Mouse (Mus musculus) intestine, embryonic 16.5 days (tissue): ENCODE results near the gene Btbd9. TPM values are rescaled to one million over a fixed set of nuclear protein-coding genes. Genes with fewer than 3 reads are reported as not detected.

Source experiments
- ATAC-seq: fragments of 200-750 bp; cut with Nextera tagmentation; 2 replicates; pipeline ENCODE4 v1.8.0; 2017; ENCODE audit warnings: moderate TSS enrichment, moderate library complexity
- H3K27ac ChIP-seq: fragments of 300-500 bp; sonication (generic); 2 replicates; pipeline ENCODE4 v1.5.1; 2014; ENCODE audit warnings: mild to moderate bottlenecking, low read length
- H3K27me3 ChIP-seq: fragments of 300-500 bp; sonication (generic); replicated peaks from 2 replicates; pipeline ENCODE4 v1.6.1; 2014; ENCODE audit warnings: low read length, control low read depth, mixed read lengths; ENCODE audit not compliant: control insufficient read depth, insufficient read depth
- H3K36me3 ChIP-seq: fragments of 300-500 bp; sonication (generic); 2 replicates; pipeline ENCODE4 v1.6.1; 2014; ENCODE audit warnings: low read length, control low read depth; ENCODE audit not compliant: control insufficient read depth, insufficient read depth
- H3K4me1 ChIP-seq: fragments of 300-500 bp; sonication (generic); 2 replicates; pipeline ENCODE4 v1.6.1; 2014; ENCODE audit warnings: low read length, control low read depth, mixed read lengths; ENCODE audit not compliant: control insufficient read depth, insufficient read depth
- H3K4me2 ChIP-seq: fragments of 300-500 bp; sonication (generic); 2 replicates; pipeline ENCODE4 v1.6.1; 2014; ENCODE audit warnings: low read depth, low read length, control low read depth
- H3K4me3 ChIP-seq: fragments of 300-500 bp; sonication (generic); 2 replicates; pipeline ENCODE4 v1.5.1; 2014; ENCODE audit warnings: mild to moderate bottlenecking, low read length
- H3K9ac ChIP-seq: fragments of 300-500 bp; sonication (generic); 2 replicates; pipeline ENCODE4 v1.6.1; 2014; ENCODE audit warnings: low read depth, low read length
- H3K9me3 ChIP-seq: fragments of 300-500 bp; sonication (generic); 2 replicates; pipeline ENCODE4 v1.6.1; 2016; ENCODE audit warnings: low read length, control low read depth; ENCODE audit not compliant: control insufficient read depth
- WGBS: fragments of 180-500 bp; shearing (Covaris S2); extraction: QIAGEN DNeasy Blood & Tissue Kit; methylation state at CpG from one replicate; pipeline ENCODE4 v1.1.7; 2014; 5-methylcytosine and 5-hydroxymethylcytosine counted together
- polyA plus RNA-seq: library from polyadenylated mRNA; unstranded; fragments of >200 nt; fragmentation: Nextera tagmentation; extraction: Ambion mirVana; gene quantifications from 2 replicates; pipeline ENCODE4 v1.2.1, GENCODE M21; 2015

The Btbd9 gene
- polyA plus RNA-seq, 1 experiment from 2014 or later = 51.6 TPM

- no peak for ATAC-seq
- H3K27me3 ChIP-seq = no peaks in the 10 kb centered on the region
- no peak overlapping the region for H3K4me3 ChIP-seq
- 0 out of 2 replicates have a peak, but pooled peaks cover 3% of the 10 kb centered on the region for H3K4me1 ChIP-seq
- no peaks in the 10 kb centered on the region for H3K9me3 ChIP-seq
- no peak overlapping the region for H3K4me2 ChIP-seq
- no peak overlapping the region for H3K9ac ChIP-seq
- WGBS = 64% methylated on average over 3 of the region's 3 CpGs
- no peak overlapping the region for H3K27ac ChIP-seq
- no peaks in the 10 kb centered on the region for H3K36me3 ChIP-seq
Measured at GRCm38 (mm10) chr17:30412991-30413390, 163.3 kb downstream of the Btbd9 start.

- no peaks in the 10 kb centered on the region for H3K27me3 ChIP-seq
- 95% methylated on average over 7 of the region's 7 CpGs for WGBS
- no peak overlapping the region for H3K9ac ChIP-seq
- H3K27ac ChIP-seq = no peak overlapping the region
- H3K9me3 ChIP-seq = no peaks in the 10 kb centered on the region
- ATAC-seq = no peak
- no peaks in the 10 kb centered on the region for H3K4me1 ChIP-seq
- no peak overlapping the region for H3K4me2 ChIP-seq
- H3K36me3 ChIP-seq = no peaks in the 10 kb centered on the region
- H3K4me3 ChIP-seq = no peak overlapping the region
Measured at GRCm38 (mm10) chr17:30406002-30406401, 170.3 kb downstream of the Btbd9 start.

GRCm38 (mm10) chr17:30402871-30403270, 173.4 kb downstream of the Btbd9 start:
- H3K4me3 ChIP-seq = no peak overlapping the region
- no peak overlapping the region for H3K9ac ChIP-seq
- no peak overlapping the region for H3K4me2 ChIP-seq
- ATAC-seq = no peak
- WGBS = 90% methylated on average over 3 of the region's 3 CpGs
- no peak overlapping the region for H3K27ac ChIP-seq
- no peaks in the 10 kb centered on the region for H3K36me3 ChIP-seq
- no peaks in the 10 kb centered on the region for H3K27me3 ChIP-seq
- no peaks in the 10 kb centered on the region for H3K9me3 ChIP-seq
- no peaks in the 10 kb centered on the region for H3K4me1 ChIP-seq

GRCm38 (mm10) chr17:30395261-30395660, 181.0 kb downstream of the Btbd9 start:
- no peak for ATAC-seq
- no peak overlapping the region for H3K27ac ChIP-seq
- no peak overlapping the region for H3K4me3 ChIP-seq
- no peak overlapping the region for H3K4me2 ChIP-seq
- H3K4me1 ChIP-seq = no peaks in the 10 kb centered on the region
- H3K9me3 ChIP-seq = no peaks in the 10 kb centered on the region
- H3K9ac ChIP-seq = no peak overlapping the region
- H3K36me3 ChIP-seq = no peaks in the 10 kb centered on the region
- 82% methylated on average over 4 of the region's 4 CpGs for WGBS
- H3K27me3 ChIP-seq = no peaks in the 10 kb centered on the region

- no peak overlapping the region for H3K4me3 ChIP-seq
- no peak overlapping the region for H3K27ac ChIP-seq
- WGBS = 85% methylated on average over 4 of the region's 4 CpGs
- no peak overlapping the region for H3K4me2 ChIP-seq
- H3K27me3 ChIP-seq = no peaks in the 10 kb centered on the region
- no peaks in the 10 kb centered on the region for H3K9me3 ChIP-seq
- H3K4me1 ChIP-seq = no peaks in the 10 kb centered on the region
- no peaks in the 10 kb centered on the region for H3K36me3 ChIP-seq
- ATAC-seq = no peak
- H3K9ac ChIP-seq = no peak overlapping the region
Measured at GRCm38 (mm10) chr17:30392031-30392430, 184.3 kb downstream of the Btbd9 start.

- WGBS = 93% methylated on average over 1 of the region's 1 CpGs
- ATAC-seq = no peak
Measured at GRCm38 (mm10) chr17:30391220-30391619, 185.1 kb downstream of the Btbd9 start.

GRCm38 (mm10) chr17:30389686-30390085, 186.6 kb downstream of the Btbd9 start:
- no peaks in the 10 kb centered on the region for H3K4me1 ChIP-seq
- H3K27me3 ChIP-seq = no peaks in the 10 kb centered on the region
- H3K9ac ChIP-seq = no peak overlapping the region
- no peaks in the 10 kb centered on the region for H3K9me3 ChIP-seq
- H3K4me3 ChIP-seq = no peak overlapping the region
- H3K4me2 ChIP-seq = no peak overlapping the region
- ATAC-seq = no peak
- no peak overlapping the region for H3K27ac ChIP-seq
- H3K36me3 ChIP-seq = no peaks in the 10 kb centered on the region

More at GRCm38 (mm10) chr17:30391220-30391619, 185.1 kb downstream of the Btbd9 start:
- Histone ChIP-seq H3K9me3 (no peaks in the 10 kb centered on the region), H3K4me3 (no peak overlapping the region), H3K27me3 (no peaks in the 10 kb centered on the region), H3K4me1 (no peaks in the 10 kb centered on the region), H3K9ac (no peak overlapping the region), H3K27ac (no peak overlapping the region), H3K36me3 (no peaks in the 10 kb centered on the region), H3K4me2 (no peak overlapping the region)

GRCm38 (mm10) chr17:30388817-30389216, 187.5 kb downstream of the Btbd9 start:
- H3K4me2 ChIP-seq = no peak overlapping the region
- H3K9me3 ChIP-seq = no peaks in the 10 kb centered on the region
- H3K4me3 ChIP-seq = no peak overlapping the region
- no peaks in the 10 kb centered on the region for H3K36me3 ChIP-seq
- no peak overlapping the region for H3K9ac ChIP-seq
- no peaks in the 10 kb centered on the region for H3K4me1 ChIP-seq
- WGBS = 76% methylated on average over 4 of the region's 4 CpGs
- no peak overlapping the region for H3K27ac ChIP-seq
- ATAC-seq = no peak
- H3K27me3 ChIP-seq = no peaks in the 10 kb centered on the region

- no peaks in the 10 kb centered on the region for H3K4me1 ChIP-seq
- 75% methylated on average over 3 of the region's 3 CpGs for WGBS
- no peak for ATAC-seq
Measured at GRCm38 (mm10) chr17:30388391-30388790, 187.9 kb downstream of the Btbd9 start.

GRCm38 (mm10) chr17:30386241-30386640, 190.0 kb downstream of the Btbd9 start:
- Histone ChIP-seq H3K36me3 (no peaks in the 10 kb centered on the region), H3K27ac (no peak overlapping the region), H3K27me3 (no peaks in the 10 kb centered on the region), H3K9me3 (no peaks in the 10 kb centered on the region), H3K4me3 (no peak overlapping the region), H3K9ac (no peak overlapping the region), H3K4me2 (no peak overlapping the region), H3K4me1 (no peaks in the 10 kb centered on the region)
- WGBS = 89% methylated on average over 9 of the region's 9 CpGs
- no peak for ATAC-seq

More at GRCm38 (mm10) chr17:30388391-30388790, 187.9 kb downstream of the Btbd9 start:
- Histone ChIP-seq H3K27ac (no peak overlapping the region), H3K9ac (no peak overlapping the region), H3K4me3 (no peak overlapping the region), H3K4me2 (no peak overlapping the region), H3K36me3 (no peaks in the 10 kb centered on the region), H3K9me3 (no peaks in the 10 kb centered on the region), H3K27me3 (no peaks in the 10 kb centered on the region)
